Mouse (Mus musculus): ENCODE measurements around the gene Tepp.
A peak's percentile ranks its signal among the peaks of the same experiment; 100 is the strongest.

GRCm38 (mm10) chr8:95320224-95321139 is 10.1 kb downstream of the Tepp start:
- TF ChIP-seq CTCF (IDR thresholded peaks at IDR 0.05; ENCODE audit: low read depth) (peak; percentile 20), EP300 (IDR thresholded peaks at IDR 0.05; ENCODE audit: low read depth) (no peak)

Data from heart, postnatal 0 days (tissue).